Comparison of ENCODE assay signal across 7 mouse cellular contexts in the genomic region with DNA sequence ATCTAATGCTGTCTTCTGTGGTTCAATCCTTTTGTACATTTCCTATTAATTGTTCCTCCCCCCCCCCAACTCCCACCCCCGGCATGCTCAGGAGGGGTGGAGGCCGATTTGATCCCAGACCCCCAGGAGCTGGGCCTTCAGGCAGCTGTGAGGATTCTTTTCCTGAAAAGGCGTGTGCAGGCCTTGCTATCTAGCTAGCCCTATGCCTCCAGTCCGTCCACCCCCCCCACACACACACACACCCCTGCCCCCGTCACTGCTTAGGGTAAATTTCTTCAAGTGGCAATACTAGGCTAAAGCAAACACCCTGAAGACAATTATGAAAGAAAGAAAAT. TPM values are rescaled to one million over a fixed set of nuclear protein-coding genes. Genes with fewer than 3 reads are reported as not detected.
DNase-seq lines count a peak whose midpoint lies in the region; ATAC-seq and TF ChIP-seq lines count a peak whose summit lies in the region.

No protein-coding gene starts in this region.

- peak overlapping the region; percentile 65 for H3K4me2 ChIP-seq in forebrain, embryonic 14.5 days (ENCODE audit: low read length)
- peak overlapping the region; percentile 61 for H3K4me2 ChIP-seq in liver, embryonic 14.5 days (ENCODE audit: low read depth)

- H3K4me3 ChIP-seq in testis, adult 2 months (ENCODE audit: control insufficient read depth, low read depth, low read length), result peak overlapping the region; percentile 89
- H3K4me3 ChIP-seq in forebrain, embryonic 14.5 days (ENCODE audit: low read depth, low read length), result peak overlapping the region; percentile 46
- H3K4me3 ChIP-seq in liver, embryonic 14.5 days (ENCODE audit: insufficient read depth in 1 of 2, low read depth in 2 of 2, low read length in 2 of 2), result peak overlapping the region; percentile 59 to 99

- DNase-seq in testis, postnatal 14 days (ENCODE audit: low spot score), result no peak
- DNase-seq in forebrain, embryonic 14.5 days (ENCODE audit: low spot score), result no peak
- DNase-seq in liver, embryonic 14.5 days (ENCODE audit: low read depth in 3 of 3, low spot score in 3 of 3), result no peak
- DNase-seq in adrenal gland, adult 8-10 months, result no peak
- no peak for DNase-seq in ovary, postnatal 36 days (ENCODE audit: low spot score)
- no peak for DNase-seq in gastrocnemius, postnatal 25 days

- no peak overlapping the region; the same call in 1 of the 2 replicates for H3K27ac ChIP-seq in testis, adult 2 months (ENCODE audit: control insufficient read depth, insufficient read depth, low read depth, low read length)
- peak overlapping the region; percentile 17; the same call in 1 of the 2 replicates for H3K27ac ChIP-seq in forebrain, embryonic 14.5 days (ENCODE audit: low read depth, low read length)
- H3K27ac ChIP-seq in liver, embryonic 14.5 days, result peak overlapping the region; percentile 9

- H3K9ac ChIP-seq in forebrain, embryonic 14.5 days (ENCODE audit: low read length), result peak overlapping the region; percentile 56
- peak overlapping the region; percentile 58 for H3K9ac ChIP-seq in liver, embryonic 14.5 days (replicated peaks)

- peaks cover 2% of the 10 kb centered on the region; the same call in 1 of the 2 replicates for H3K4me1 ChIP-seq in testis, adult 2 months (ENCODE audit: control insufficient read depth, insufficient read depth, low read length)
- peaks cover 6% of the 10 kb centered on the region for H3K4me1 ChIP-seq in forebrain, embryonic 14.5 days (ENCODE audit: control insufficient read depth, insufficient read depth, low read length)
- H3K4me1 ChIP-seq in liver, embryonic 14.5 days (replicated peaks; ENCODE audit: control insufficient read depth in 2 of 2, insufficient read depth in 2 of 2, low read length in 1 of 2), result peaks cover 9 to 11% of the 10 kb centered on the region in 2 experiments

- no peaks in the 10 kb centered on the region for H3K9me3 ChIP-seq in forebrain, embryonic 14.5 days (replicated peaks; ENCODE audit: control insufficient read depth, low read length)
- H3K9me3 ChIP-seq in liver, embryonic 14.5 days (ENCODE audit: control insufficient read depth, low read length), result no peaks in the 10 kb centered on the region

- H3K27me3 ChIP-seq in testis, adult 2 months (ENCODE audit: control insufficient read depth, insufficient read depth, low read length), result no peaks in the 10 kb centered on the region
- no peaks in the 10 kb centered on the region for H3K27me3 ChIP-seq in forebrain, embryonic 14.5 days (replicated peaks; ENCODE audit: control insufficient read depth, insufficient read depth, low read length)
- H3K27me3 ChIP-seq in liver, embryonic 14.5 days (ENCODE audit: control insufficient read depth, insufficient read depth, low read length), result no peaks in the 10 kb centered on the region

- no peak for TF ChIP-seq EP300 in liver, embryonic 14.5 days (IDR thresholded peaks at IDR 0.05; ENCODE audit: low read depth)

- no peak for TF ChIP-seq CTCF in testis, adult 2 months (IDR thresholded peaks at IDR 0.05; ENCODE audit: control insufficient read depth, insufficient read depth, insufficient replicate concordance, low read depth, low read length)
- TF ChIP-seq CTCF in liver, embryonic 14.5 days (IDR thresholded peaks at IDR 0.05; ENCODE audit: low read depth), result no peak

- no peaks in the 10 kb centered on the region for H3K36me3 ChIP-seq in testis, adult 2 months (ENCODE audit: control insufficient read depth, insufficient read depth, low read length)
- H3K36me3 ChIP-seq in forebrain, embryonic 14.5 days (ENCODE audit: control insufficient read depth, insufficient read depth, low read length), result no peaks in the 10 kb centered on the region
- no peaks in the 10 kb centered on the region for H3K36me3 ChIP-seq in liver, embryonic 14.5 days (replicated peaks; ENCODE audit: control insufficient read depth, insufficient read depth, low read depth)

- no peak for TF ChIP-seq POLR2A in testis, adult 2 months (IDR thresholded peaks at IDR 0.05; ENCODE audit: control insufficient read depth, low read depth, low read length)

- 8% methylated on average over 5 of the region's 5 CpGs for WGBS in forebrain, embryonic 14.5 days
- 14% methylated on average over 5 of the region's 5 CpGs for WGBS in liver, embryonic 14.5 days (ENCODE audit: insufficient replicate concordance)

- ATAC-seq in forebrain, embryonic 14.5 days, result no peak
- no peak for ATAC-seq in liver, embryonic 14.5 days (ENCODE audit: insufficient read depth)

RNA-seq across cellular contexts. Expression of a gene that starts 2.6 kb away (rescaled TPM):
- 39.6 and 46.7 TPM in 2 replicates for polyA plus RNA-seq in testis, adult 2 months (2012; rRNA removed)
- 35.7 and 47.9 TPM in 2 replicates for polyA plus RNA-seq in forebrain, embryonic 14.5 days (2014; fragmentation: Nextera tagmentation; extraction: Ambion mirVana)
- 21.6 and 25.9 TPM in 2 replicates for polyA plus RNA-seq in liver, embryonic 14.5 days (2012; rRNA removed)
- polyA plus RNA-seq in liver, embryonic 14.5 days (2014; fragmentation: Nextera tagmentation; extraction: Ambion mirVana), result 11.6 and 14.4 TPM in 2 replicates
- total RNA-seq in adrenal gland, adult 8-10 months (2022), result 100 to 1,000 TPM in 2 of 4 experiments, 10 to 100 TPM in 2; 58.6 to 172 (median 91.8) TPM
- total RNA-seq in gastrocnemius, postnatal 25 days (2021), result 10 to 100 TPM; 26.6 to 29.2 TPM

RNA-seq across cellular contexts. Expression of a gene that starts 12.5 kb away (rescaled TPM):
- polyA plus RNA-seq in testis, adult 2 months (2012; rRNA removed), result 1.1 and 1.3 TPM in 2 replicates
- 9.6 and 11.6 TPM in 2 replicates for polyA plus RNA-seq in forebrain, embryonic 14.5 days (2014; fragmentation: Nextera tagmentation; extraction: Ambion mirVana)
- polyA plus RNA-seq in liver, embryonic 14.5 days (2012; rRNA removed), result 0.76 and 0.83 TPM in 2 replicates
- polyA plus RNA-seq in liver, embryonic 14.5 days (2014; fragmentation: Nextera tagmentation; extraction: Ambion mirVana), result 0.48 and 0.75 TPM in 2 replicates
- 10 to 100 TPM in 2 of 4 experiments, 1 to 10 TPM in 2; 6.1 to 12.5 (median 8.5) TPM for total RNA-seq in adrenal gland, adult 8-10 months (2022)
- total RNA-seq in gastrocnemius, postnatal 25 days (2021), result 10 to 100 TPM; 10.8 to 12.0 TPM
